Mouse (Mus musculus) megakaryocyte, embryonic 14.5 days (primary cell): ENCODE measurements around the gene Ntn3. TPM values are rescaled to one million over a fixed set of nuclear protein-coding genes. Genes with fewer than 3 reads are reported as not detected.

Experiments used
- H3K27me3 ChIP-seq: replicated peaks from 2 replicates; pipeline ENCODE3; 2012; ENCODE audit warnings: inconsistent platforms
- H3K36me3 ChIP-seq: replicated peaks from 2 replicates; pipeline ENCODE3; 2012; ENCODE audit warnings: low read length, inconsistent platforms, mixed read lengths
- H3K4me1 ChIP-seq: 2 replicates; pipeline ENCODE4 v1.6.1; 2012; ENCODE audit warnings: inconsistent platforms
- H3K4me3 ChIP-seq: replicated peaks from 2 replicates; pipeline ENCODE3; 2012; ENCODE audit warnings: moderate library complexity, mild to moderate bottlenecking, inconsistent platforms
- H3K9me3 ChIP-seq: 2 replicates; pipeline ENCODE4 v1.6.1; 2012; ENCODE audit warnings: inconsistent platforms
- FLI1 ChIP-seq: IDR thresholded peaks from 2 replicates; pipeline ENCODE4 v1.6.1; 2012; ENCODE audit warnings: low read length, inconsistent platforms, mixed read lengths
- GATA1 ChIP-seq: IDR thresholded peaks from 3 replicates; pipeline ENCODE4 v1.6.1; 2012; ENCODE audit warnings: mixed read lengths, low read length, inconsistent platforms, borderline replicate concordance
- polyA plus RNA-seq: library from polyadenylated mRNA; stranded (reverse); fragments of >175 nt; gene quantifications from 2 replicates; pipeline ENCODE4 v1.2.3, GENCODE M21; 2012; ENCODE audit warnings: low replicate concordance; ENCODE audit not compliant: insufficient read depth

The Ntn3 gene
- polyA plus RNA-seq, 1 experiment, result 0.25 TPM

GRCm38 (mm10) chr17:24212441-24213018, 3.2 kb upstream of the Ntn3 start:
- no peak for TF ChIP-seq GATA1
- TF ChIP-seq FLI1, result no peak
- Histone ChIP-seq H3K4me1 (peaks cover 61% of the 10 kb centered on the region), H3K36me3 (peaks cover 28% of the 10 kb centered on the region), H3K27me3 (peaks cover 52% of the 10 kb centered on the region), H3K9me3 (no peaks in the 10 kb centered on the region), H3K4me3 (peak overlapping the region; percentile 85)

- peaks cover 59% of the 10 kb centered on the region for H3K27me3 ChIP-seq
- H3K4me3 ChIP-seq, result peak overlapping the region; percentile 85
- no peak for TF ChIP-seq FLI1
- no peak for TF ChIP-seq GATA1
- H3K4me1 ChIP-seq, result peaks cover 65% of the 10 kb centered on the region
- peaks cover 23% of the 10 kb centered on the region for H3K36me3 ChIP-seq
- H3K9me3 ChIP-seq, result no peaks in the 10 kb centered on the region
Observed at GRCm38 (mm10) chr17:24211631-24212440, 2.5 kb upstream of the Ntn3 start.

DNA sequence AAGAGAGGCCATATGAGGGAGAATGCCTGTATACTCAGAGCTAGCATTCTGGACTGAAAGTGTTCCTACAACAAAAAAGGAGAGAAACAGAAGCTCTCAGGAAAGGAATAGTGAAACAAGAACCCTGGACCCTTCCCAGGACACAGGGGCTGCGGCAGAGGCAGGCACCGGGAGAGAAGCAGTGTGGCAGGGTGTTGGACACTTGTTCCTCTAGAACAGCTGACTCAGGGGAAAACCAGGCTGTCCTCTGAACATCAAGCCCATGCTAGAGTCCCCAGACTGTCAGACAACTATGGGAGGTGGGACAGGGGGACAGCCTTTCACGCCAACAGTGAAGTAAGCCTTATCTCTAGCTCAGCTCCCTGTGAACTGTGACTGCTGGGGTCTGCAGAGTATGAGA, 1.3 kb upstream of the Ntn3 start:
- peaks cover 70% of the 10 kb centered on the region for H3K4me1 ChIP-seq
- TF ChIP-seq FLI1 (no peak), GATA1 (no peak)
- H3K4me3 ChIP-seq, result no peak overlapping the region
- H3K36me3 ChIP-seq, result peaks cover 11% of the 10 kb centered on the region
- H3K27me3 ChIP-seq, result peaks cover 70% of the 10 kb centered on the region
- no peaks in the 10 kb centered on the region for H3K9me3 ChIP-seq

DNA sequence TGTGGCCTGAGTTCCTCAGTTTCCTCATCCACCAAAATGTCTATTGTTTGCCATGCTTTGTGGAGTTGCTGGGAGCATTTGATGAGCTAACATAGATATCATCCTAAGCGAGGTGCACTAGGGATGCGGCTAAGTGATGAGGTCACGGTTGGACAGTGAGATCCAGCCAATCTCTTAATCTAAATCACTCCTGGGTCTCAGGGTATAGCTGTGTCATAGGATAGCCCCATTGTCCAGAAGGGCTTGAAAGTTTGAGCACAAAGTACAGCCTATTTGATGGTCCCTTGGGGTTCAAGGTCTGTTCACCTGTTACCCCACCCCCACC, 547 bp upstream of the Ntn3 start:
- no peaks in the 10 kb centered on the region for H3K9me3 ChIP-seq
- no peak overlapping the region for H3K4me3 ChIP-seq
- no peak for TF ChIP-seq GATA1
- no peak for TF ChIP-seq FLI1
- peaks cover 74% of the 10 kb centered on the region for H3K4me1 ChIP-seq
- H3K36me3 ChIP-seq, result peaks cover 5% of the 10 kb centered on the region
- peaks cover 70% of the 10 kb centered on the region for H3K27me3 ChIP-seq

GRCm38 (mm10) chr17:24208641-24209042, 689 bp downstream of the Ntn3 start:
- peaks cover 70% of the 10 kb centered on the region for H3K27me3 ChIP-seq
- H3K9me3 ChIP-seq, result no peaks in the 10 kb centered on the region
- TF ChIP-seq FLI1, result no peak
- TF ChIP-seq GATA1, result no peak
- H3K4me1 ChIP-seq, result peaks cover 80% of the 10 kb centered on the region
- no peaks in the 10 kb centered on the region for H3K36me3 ChIP-seq
- H3K4me3 ChIP-seq, result peak overlapping the region; percentile 89

DNA sequence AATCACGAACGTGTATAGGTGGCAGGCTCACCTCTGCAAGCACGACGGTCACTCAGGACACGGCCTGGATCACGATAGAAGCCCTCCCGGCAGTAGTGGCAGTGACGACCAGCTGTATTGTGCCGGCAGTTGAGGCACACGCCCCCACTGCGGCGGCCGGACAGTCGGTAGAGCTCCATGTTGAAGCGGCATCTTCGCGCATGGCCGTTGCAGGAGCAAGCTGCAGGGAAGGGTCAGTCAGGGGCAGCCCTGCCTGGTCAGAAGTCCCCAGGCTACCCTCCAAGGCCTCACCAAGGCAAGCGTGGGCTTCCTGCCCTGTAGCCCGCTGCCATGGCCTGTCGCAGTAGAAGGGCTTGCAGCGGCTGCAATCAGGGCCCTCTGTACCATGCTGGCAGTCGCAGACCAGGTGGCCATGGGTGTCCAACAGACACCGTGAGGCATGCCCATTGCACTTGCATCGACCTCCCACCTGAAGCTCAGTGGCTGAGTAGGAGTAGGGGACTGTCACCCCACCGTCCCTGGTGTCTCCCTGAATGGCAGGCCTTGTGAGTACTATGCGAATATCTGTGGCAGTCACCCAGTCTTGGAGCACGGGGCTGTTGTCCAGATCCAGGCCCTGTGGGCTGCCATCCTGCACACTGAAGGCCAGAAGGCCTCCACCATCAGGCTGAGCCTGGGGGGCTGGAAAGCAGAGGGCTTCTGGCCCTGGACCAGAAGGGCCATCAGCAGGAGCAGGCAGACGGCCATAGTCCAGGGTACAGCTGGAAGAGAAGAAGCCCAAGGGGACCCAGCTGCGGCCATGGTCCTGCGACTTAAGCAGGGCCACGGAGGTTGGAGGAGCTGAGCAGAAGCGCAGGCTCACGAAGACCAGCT, 1.3 kb downstream of the Ntn3 start:
- H3K4me1 ChIP-seq, result peaks cover 86% of the 10 kb centered on the region
- peak overlapping the region; percentile 89 for H3K4me3 ChIP-seq
- H3K36me3 ChIP-seq, result no peaks in the 10 kb centered on the region
- H3K9me3 ChIP-seq, result no peaks in the 10 kb centered on the region
- H3K27me3 ChIP-seq, result peaks cover 70% of the 10 kb centered on the region
- TF ChIP-seq FLI1, result no peak

- peaks cover 6% of the 10 kb centered on the region for H3K36me3 ChIP-seq
- peaks cover 59% of the 10 kb centered on the region for H3K27me3 ChIP-seq
- H3K4me1 ChIP-seq, result peaks cover 91% of the 10 kb centered on the region
- no peaks in the 10 kb centered on the region for H3K9me3 ChIP-seq
- TF ChIP-seq FLI1, result no peak
- TF ChIP-seq GATA1, result no peak
- H3K4me3 ChIP-seq, result peak overlapping the region; percentile 96
Observed at GRCm38 (mm10) chr17:24206451-24207351, 2.6 kb downstream of the Ntn3 start.

GRCm38 (mm10) chr17:24205908-24206361, 3.4 kb downstream of the Ntn3 start:
- Histone ChIP-seq H3K36me3 (peaks cover 13% of the 10 kb centered on the region), H3K4me3 (peak overlapping the region; percentile 96), H3K27me3 (peaks cover 51% of the 10 kb centered on the region), H3K4me1 (peaks cover 91% of the 10 kb centered on the region), H3K9me3 (no peaks in the 10 kb centered on the region)
- no peak for TF ChIP-seq GATA1
- TF ChIP-seq FLI1, result no peak
